Mouse (Mus musculus) limb, embryonic 13.5 days (tissue): ENCODE measurements around the gene Gm28047. TPM values are rescaled to one million over a fixed set of nuclear protein-coding genes. Genes with fewer than 3 reads are reported as not detected.
A peak's percentile ranks its signal among the peaks of the same experiment; 100 is the strongest.
"Not testable (repeated sequence)": the region's sequence is repeated elsewhere in the genome, so short reads cannot be mapped to it uniquely, and the experiment has no call there.

ENCODE experiments used
- ATAC-seq: fragments of 200-750 bp; cut with Nextera tagmentation; 2 replicates; pipeline ENCODE4 v1.8.0; 2017; ENCODE audit warnings: low read depth, moderate number of reproducible peaks, moderate TSS enrichment; ENCODE audit not compliant: low FRiP score
- H3K27ac ChIP-seq: fragments of 300-500 bp; sonication (generic); 2 replicates; pipeline ENCODE4 v1.5.1; 2015; ENCODE audit warnings: inconsistent platforms, mild to moderate bottlenecking, moderate library complexity
- H3K27me3 ChIP-seq: fragments of 300-500 bp; sonication (generic); 2 replicates; pipeline ENCODE4 v1.6.1; 2015; ENCODE audit warnings: mild to moderate bottlenecking, inconsistent platforms
- H3K36me3 ChIP-seq: fragments of 300-500 bp; sonication (generic); 2 replicates; pipeline ENCODE4 v1.6.1; 2015; ENCODE audit warnings: inconsistent platforms, mild to moderate bottlenecking, moderate library complexity
- H3K4me1 ChIP-seq: fragments of 300-500 bp; sonication (generic); 2 replicates; pipeline ENCODE4 v1.6.1; 2015; ENCODE audit warnings: inconsistent platforms
- H3K4me2 ChIP-seq: fragments of 300-500 bp; sonication (generic); replicated peaks from 2 replicates; pipeline ENCODE4 v1.6.1; 2015; ENCODE audit warnings: inconsistent platforms, mild to moderate bottlenecking, moderate library complexity
- H3K4me3 ChIP-seq: fragments of 300-500 bp; sonication (generic); 2 replicates; pipeline ENCODE4 v1.5.1; 2015; ENCODE audit warnings: moderate library complexity, mild to moderate bottlenecking, inconsistent platforms
- H3K9ac ChIP-seq: fragments of 300-500 bp; sonication (generic); 2 replicates; pipeline ENCODE4 v1.6.1; 2015; ENCODE audit warnings: mild to moderate bottlenecking, inconsistent platforms
- H3K9me3 ChIP-seq: fragments of 300-500 bp; sonication (generic); 2 replicates; pipeline ENCODE4 v1.6.1; 2016; ENCODE audit warnings: inconsistent platforms
- WGBS: fragments of 180-500 bp; shearing (Covaris S2); methylation state at CpG from one replicate; pipeline ENCODE4 v1.1.7; 2015; 5-methylcytosine and 5-hydroxymethylcytosine counted together
- polyA plus RNA-seq: library from polyadenylated mRNA; unstranded; fragments of >200 nt; fragmentation: Nextera tagmentation; extraction: Ambion mirVana; gene quantifications from 2 replicates; pipeline ENCODE4 v1.2.1, GENCODE M21; 2015

Gm28047 gene
- polyA plus RNA-seq = not detected in 2 replicates

- Histone ChIP-seq H3K4me2 (peak within 1 kb of the TSS; percentile 87), H3K9ac (peak within 1 kb of the TSS; percentile 79), H3K27me3 (no peaks in the 10 kb centered on the region), H3K4me3 (peak within 1 kb of the TSS; percentile 72), H3K9me3 (no peaks in the 10 kb centered on the region), H3K36me3 (0 out of 2 replicates have a peak, but pooled peaks cover 4% of the 10 kb centered on the region), H3K4me1 (peaks cover 25% of the 10 kb centered on the region), H3K27ac (peak within 1 kb of the TSS; percentile 98)
- under 1% methylated on average over 48 of the region's 51 CpGs for WGBS
- peak; percentile 100 for ATAC-seq
These were observed at the start of gene Gm28047, which contains the start of gene Atf7 for GRCm38 (mm10) chr15:102624970-102625686. TSS of gene Gm28047 (minus strand) at chr15:102625067. TSS of gene Atf7 (minus strand) at chr15:102625464.

GRCm38 (mm10) chr15:102673548-102673947 lies 48.7 kb upstream of the Gm28047 start:
- peak overlapping the region; percentile 51 for H3K4me3 ChIP-seq
- WGBS = 1% methylated on average over 10 of the region's 10 CpGs

GRCm38 (mm10) chr15:102672215-102673071 lies 47.6 kb upstream of the Gm28047 start, which contains the start of gene Atp5g2:
TSS of gene Atp5g2 (minus strand) at chr15:102672352.
- H3K4me1 ChIP-seq = peaks cover 39% of the 10 kb centered on the region
- WGBS = 1% methylated on average over 37 of the region's 37 CpGs
- peaks cover 14% of the 10 kb centered on the region for H3K36me3 ChIP-seq
- H3K4me2 ChIP-seq = peak within 1 kb of the TSS; percentile 74
- H3K27me3 ChIP-seq = no peaks in the 10 kb centered on the region
- peak within 1 kb of the TSS; percentile 86 for H3K9ac ChIP-seq
- H3K27ac ChIP-seq = peak within 1 kb of the TSS; percentile 100
- no peaks in the 10 kb centered on the region for H3K9me3 ChIP-seq
- 0 out of 2 replicates have a peak, but pooled peaks have one; percentile 2 for ATAC-seq
- peak within 1 kb of the TSS; percentile 51 for H3K4me3 ChIP-seq

More at GRCm38 (mm10) chr15:102673548-102673947, 48.7 kb upstream of the Gm28047 start:
- no peaks in the 10 kb centered on the region for H3K9me3 ChIP-seq
- peak overlapping the region; percentile 100 for H3K27ac ChIP-seq
- H3K9ac ChIP-seq = no peak overlapping the region
- H3K27me3 ChIP-seq = no peaks in the 10 kb centered on the region
- peaks cover 5% of the 10 kb centered on the region; the same call in 1 of the 2 replicates for H3K36me3 ChIP-seq
- H3K4me1 ChIP-seq = peaks cover 39% of the 10 kb centered on the region
- ATAC-seq = peak; percentile 4; the same call in 1 of the 2 replicates
- H3K4me2 ChIP-seq = peak overlapping the region; percentile 74

- Histone ChIP-seq H3K4me2 (peak overlapping the region; percentile 74), H3K9ac (peak overlapping the region; percentile 86), H3K4me3 (peak overlapping the region; percentile 51), H3K27ac (peak overlapping the region; percentile 100), H3K4me1 (peaks cover 39% of the 10 kb centered on the region), H3K27me3 (no peaks in the 10 kb centered on the region), H3K36me3 (peaks cover 20% of the 10 kb centered on the region), H3K9me3 (no peaks in the 10 kb centered on the region)
- under 1% methylated on average over 33 of the region's 34 CpGs for WGBS
- peak; percentile 79 for ATAC-seq
These were observed 46.9 kb upstream of the Gm28047 start for GRCm38 (mm10) chr15:102671721-102672214.

- Histone ChIP-seq H3K4me3 (peak overlapping the region; percentile 75), H3K4me1 (peaks cover 39% of the 10 kb centered on the region), H3K27me3 (no peaks in the 10 kb centered on the region), H3K4me2 (peak overlapping the region; percentile 74), H3K36me3 (peaks cover 28% of the 10 kb centered on the region), H3K9ac (peak overlapping the region; percentile 95), H3K9me3 (no peaks in the 10 kb centered on the region), H3K27ac (peak overlapping the region; percentile 100)
- WGBS = under 1% methylated on average over 42 of the region's 53 CpGs
- ATAC-seq = peak; percentile 91
These were observed 46.1 kb upstream of the Gm28047 start for GRCm38 (mm10) chr15:102670767-102671575.

- Histone ChIP-seq H3K4me3 (peak overlapping the region; percentile 75), H3K9ac (peak overlapping the region; percentile 95), H3K36me3 (peaks cover 34% of the 10 kb centered on the region), H3K27ac (peak overlapping the region; percentile 100), H3K4me1 (peaks cover 39% of the 10 kb centered on the region), H3K27me3 (no peaks in the 10 kb centered on the region), H3K4me2 (peak overlapping the region; percentile 74), H3K9me3 (no peaks in the 10 kb centered on the region)
- ATAC-seq = no peak
- WGBS = 10% methylated on average over 6 of the region's 6 CpGs
These were observed 45.4 kb upstream of the Gm28047 start for GRCm38 (mm10) chr15:102670281-102670680.

GRCm38 (mm10) chr15:102669571-102669970 lies 44.7 kb upstream of the Gm28047 start:
- Histone ChIP-seq H3K27me3 (no peaks in the 10 kb centered on the region), H3K9ac (peak overlapping the region; percentile 55; the same call in 1 of the 2 replicates), H3K27ac (0 out of 2 replicates have a peak overlapping the region, but pooled peaks have one; percentile 15), H3K4me2 (peak overlapping the region; percentile 74), H3K36me3 (peaks cover 41% of the 10 kb centered on the region), H3K4me3 (peak overlapping the region; percentile 75), H3K9me3 (no peaks in the 10 kb centered on the region), H3K4me1 (peaks cover 39% of the 10 kb centered on the region)
- no peak for ATAC-seq
- 73% methylated on average over 8 of the region's 8 CpGs for WGBS

- H3K27ac ChIP-seq = no peak overlapping the region
- no peaks in the 10 kb centered on the region for H3K27me3 ChIP-seq
- H3K9ac ChIP-seq = no peak overlapping the region
- H3K9me3 ChIP-seq = no peaks in the 10 kb centered on the region
- no peak; the same call in 1 of the 2 replicates for ATAC-seq
- H3K4me2 ChIP-seq = no peak overlapping the region
- no peak overlapping the region for H3K4me3 ChIP-seq
- H3K4me1 ChIP-seq = peaks cover 14% of the 10 kb centered on the region
- peaks cover 78% of the 10 kb centered on the region for H3K36me3 ChIP-seq
- 55% methylated on average over 4 of the region's 4 CpGs for WGBS
These were observed 40.6 kb upstream of the Gm28047 start for GRCm38 (mm10) chr15:102665494-102665893.

- Histone ChIP-seq H3K9me3 (no peaks in the 10 kb centered on the region), H3K4me1 (peaks cover 5% of the 10 kb centered on the region), H3K27ac (no peak overlapping the region), H3K4me3 (no peak overlapping the region), H3K4me2 (no peak overlapping the region), H3K36me3 (peaks cover 85% of the 10 kb centered on the region), H3K9ac (peak overlapping the region; percentile 13; the same call in 1 of the 2 replicates), H3K27me3 (no peaks in the 10 kb centered on the region)
- 87% methylated on average over 8 of the region's 8 CpGs for WGBS
- ATAC-seq = no peak
These were observed 39.0 kb upstream of the Gm28047 start for GRCm38 (mm10) chr15:102663825-102664224.

- peaks cover 75% of the 10 kb centered on the region for H3K36me3 ChIP-seq
- not testable (repeated sequence) for H3K9me3 ChIP-seq, H3K4me2 ChIP-seq, H3K4me3 ChIP-seq, H3K27ac ChIP-seq, H3K9ac ChIP-seq, H3K27me3 ChIP-seq, ATAC-seq, H3K4me1 ChIP-seq
- WGBS = no CpG with 5 or more reads among the region's 2 CpGs
These were observed 37.7 kb upstream of the Gm28047 start for GRCm38 (mm10) chr15:102662601-102663000.

- H3K4me3 ChIP-seq = no peak overlapping the region
- WGBS = 36% methylated on average over 3 of the region's 3 CpGs
- H3K4me1 ChIP-seq = peaks cover 27% of the 10 kb centered on the region
- no peaks in the 10 kb centered on the region for H3K27me3 ChIP-seq
- peaks cover 31% of the 10 kb centered on the region for H3K36me3 ChIP-seq
- ATAC-seq = peak; percentile 75
- peak overlapping the region; percentile 41 for H3K4me2 ChIP-seq
- peak overlapping the region; percentile 97 for H3K27ac ChIP-seq
- H3K9ac ChIP-seq = no peak overlapping the region
- no peaks in the 10 kb centered on the region for H3K9me3 ChIP-seq
These were observed 33.1 kb upstream of the Gm28047 start for GRCm38 (mm10) chr15:102657926-102658381.
